Mouse (Mus musculus) kidney, adult 2 months (tissue): ENCODE measurements around the gene Psmb8.

Source experiments
- CTCF ChIP-seq: fragments of 200-500 bp; conservative IDR thresholded peaks from 2 replicates; pipeline ENCODE4 v1.5.1; 2011; ENCODE audit warnings: low read depth, mild to moderate bottlenecking, control low read depth, low read length, moderate library complexity, mixed read lengths; ENCODE audit not compliant: insufficient read depth, insufficient read length
- POLR2A ChIP-seq: fragments of 200-500 bp; IDR thresholded peaks from one replicate; pipeline ENCODE4 v1.6.1; 2011; ENCODE audit warnings: low read depth, low read length, control low read depth

GRCm38 (mm10) chr17:34192852-34193251 lies 4.7 kb upstream of the Psmb8 start:
- no peak for TF ChIP-seq CTCF
- no peak for TF ChIP-seq POLR2A
